Mouse (Mus musculus) neural tube, embryonic 10.5 days (tissue): ENCODE measurements around the gene Mybl2.

Experiments used
- DNase-seq: peaks from one replicate; pipeline ENCODE4 v3.0.0-alpha.2; 2017; ENCODE audit warnings: low spot score; ENCODE audit errors: extremely low spot score

The Mybl2 gene

DNA sequence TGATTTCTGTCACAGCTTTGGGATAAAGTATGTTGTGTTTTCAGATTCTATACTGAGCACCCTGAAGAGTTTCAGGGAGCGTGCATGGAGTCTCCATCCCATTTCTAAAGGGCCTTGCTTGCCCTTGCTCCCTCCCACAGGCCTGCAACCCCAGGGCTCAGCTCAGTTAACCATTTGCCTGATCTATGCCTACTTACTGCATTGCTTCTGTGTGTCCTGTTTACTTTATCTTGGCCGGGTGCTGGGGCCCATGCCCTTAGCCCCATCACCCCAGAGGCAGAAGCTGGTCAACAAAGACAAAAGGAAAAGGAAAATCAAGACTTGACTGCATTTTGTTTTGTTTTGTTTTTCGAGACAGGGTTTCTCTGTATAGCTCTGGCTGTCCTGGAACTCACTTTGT is 17.1 kb downstream of the Mybl2 start:
- no peak for DNase-seq

DNA sequence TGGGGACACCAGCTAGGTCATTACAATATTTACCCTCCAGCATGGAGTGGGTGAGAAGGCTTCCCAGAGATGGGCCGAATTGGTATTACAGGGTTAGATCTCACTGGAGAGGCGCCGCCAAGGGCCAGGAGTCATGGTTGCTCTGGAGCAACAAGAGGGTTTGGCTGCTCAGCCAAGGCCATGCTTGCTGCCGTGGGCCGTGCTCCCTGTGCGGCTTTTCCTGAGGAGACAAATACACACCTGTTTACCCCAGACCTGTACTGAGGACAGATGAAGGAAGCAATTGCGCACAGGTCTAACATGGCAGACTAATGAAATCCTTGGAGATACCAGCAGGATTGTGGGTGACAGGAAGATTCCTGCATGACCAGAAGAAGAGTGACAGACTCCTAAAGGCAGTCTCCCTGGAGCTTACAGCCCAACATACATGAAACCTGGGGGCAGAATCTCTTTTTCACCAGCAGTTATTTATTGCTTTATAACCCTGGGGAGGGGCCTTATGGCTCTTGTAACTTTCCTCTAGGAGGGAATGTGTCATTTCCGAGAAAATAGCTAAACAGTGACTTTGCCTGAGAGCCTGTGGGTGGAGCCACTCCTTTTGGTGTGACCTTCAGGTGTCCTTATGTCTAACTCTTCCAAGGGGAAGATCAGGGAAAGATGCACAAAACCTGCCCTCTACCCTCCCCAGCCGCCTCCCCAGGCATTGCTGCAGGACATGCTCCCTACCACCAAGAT is 18.7 kb downstream of the Mybl2 start:
- no peak for DNase-seq

DNA sequence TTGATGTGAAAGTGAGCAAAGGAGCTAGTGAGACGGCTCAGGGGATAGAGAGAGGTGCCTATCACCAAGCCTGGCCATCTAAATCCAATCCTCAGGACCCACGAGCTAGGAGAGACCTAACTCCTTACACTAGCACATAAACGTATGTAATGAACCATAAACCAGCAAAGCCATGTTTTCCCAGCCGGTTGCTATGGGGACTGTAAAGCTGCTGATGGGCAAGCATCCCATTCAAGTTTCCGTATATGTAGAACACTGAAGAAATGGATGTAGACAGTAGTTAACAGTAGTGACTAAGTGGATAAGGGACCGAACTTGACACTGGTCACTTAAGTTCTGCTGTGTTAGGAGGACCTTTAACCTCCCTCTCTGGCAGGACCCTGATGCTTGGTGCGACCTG is 19.5 kb downstream of the Mybl2 start:
- no peak for DNase-seq

DNA sequence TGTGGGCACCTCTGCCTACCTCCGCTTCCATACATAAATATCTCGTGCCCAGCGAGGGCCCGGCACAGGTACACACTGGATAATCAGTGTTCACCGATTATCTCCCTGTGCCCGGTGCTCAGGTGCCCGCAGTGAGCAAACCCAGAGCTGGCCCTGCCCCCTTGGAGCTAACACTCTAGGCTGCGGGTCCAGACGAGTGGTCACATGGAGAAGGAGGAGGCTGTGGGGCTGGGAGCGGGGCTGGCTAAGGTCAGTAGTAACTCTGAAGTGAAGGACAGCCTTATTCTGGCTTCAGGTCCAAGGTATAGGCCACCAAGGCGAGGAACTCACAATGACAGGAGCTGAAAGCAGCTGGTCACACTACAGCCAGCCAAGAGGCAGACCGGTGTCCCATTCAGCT is 20.3 kb downstream of the Mybl2 start:
- no peak for DNase-seq

DNA sequence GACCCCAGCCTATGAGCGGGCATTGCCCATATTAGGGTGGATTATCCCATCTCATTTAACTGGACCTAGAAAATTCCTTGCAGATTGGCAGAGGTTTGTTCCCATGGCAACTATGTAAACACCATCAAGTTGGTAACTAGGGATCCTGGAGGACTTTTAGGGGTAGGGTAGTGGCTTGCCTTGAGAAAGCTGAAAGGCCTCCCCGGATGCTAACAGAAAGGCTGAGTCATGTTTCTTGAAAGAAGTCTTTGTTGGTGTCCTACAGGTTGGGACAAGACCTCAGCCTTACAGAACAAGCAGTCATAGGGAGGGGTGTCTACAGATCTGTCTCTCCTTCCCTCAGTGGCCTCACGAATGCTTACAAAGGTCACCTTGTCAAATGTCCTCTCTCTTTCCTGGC is 20.7 kb downstream of the Mybl2 start:
- DNase-seq = no peak

DNA sequence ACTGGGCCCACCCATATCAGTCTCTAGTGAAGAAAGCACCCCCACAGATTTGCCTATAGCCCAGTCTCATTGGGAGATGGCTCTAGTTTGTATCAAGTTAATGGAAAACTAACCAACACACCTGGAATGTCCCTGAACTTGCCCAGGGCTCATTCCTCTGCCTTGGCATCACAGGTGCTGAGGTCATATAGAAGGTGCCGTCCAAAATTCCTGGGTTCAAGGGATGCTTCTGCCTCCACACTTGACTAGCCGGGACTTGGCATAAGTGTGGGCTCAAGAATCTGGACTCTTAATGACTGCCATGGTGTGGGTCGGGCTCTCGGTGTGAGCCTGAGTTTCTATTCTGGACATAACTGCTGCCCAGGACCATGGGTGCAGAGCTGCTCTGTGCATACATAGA is 24.6 kb downstream of the Mybl2 start:
- no peak for DNase-seq

DNA sequence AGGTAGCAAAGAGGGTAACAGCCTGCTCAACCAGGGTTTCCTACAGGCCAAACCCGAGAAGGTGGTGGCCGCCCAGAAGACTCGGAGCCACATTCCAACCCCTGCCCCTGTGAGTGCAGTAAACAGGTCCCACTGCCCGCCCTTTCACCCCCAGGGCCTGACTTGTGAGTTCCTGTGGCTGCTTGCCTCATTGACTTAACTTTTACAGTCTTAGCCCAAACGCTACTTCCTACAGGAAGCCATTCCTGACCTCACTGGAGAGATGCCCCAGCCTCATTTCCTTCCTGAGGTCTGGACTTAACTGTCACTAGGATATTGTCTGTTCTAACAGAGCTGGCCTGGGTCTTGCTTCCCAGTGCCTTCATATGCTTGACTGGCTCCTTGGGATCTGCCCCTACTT is 28.1 kb downstream of the Mybl2 start:
- DNase-seq = no peak

DNA sequence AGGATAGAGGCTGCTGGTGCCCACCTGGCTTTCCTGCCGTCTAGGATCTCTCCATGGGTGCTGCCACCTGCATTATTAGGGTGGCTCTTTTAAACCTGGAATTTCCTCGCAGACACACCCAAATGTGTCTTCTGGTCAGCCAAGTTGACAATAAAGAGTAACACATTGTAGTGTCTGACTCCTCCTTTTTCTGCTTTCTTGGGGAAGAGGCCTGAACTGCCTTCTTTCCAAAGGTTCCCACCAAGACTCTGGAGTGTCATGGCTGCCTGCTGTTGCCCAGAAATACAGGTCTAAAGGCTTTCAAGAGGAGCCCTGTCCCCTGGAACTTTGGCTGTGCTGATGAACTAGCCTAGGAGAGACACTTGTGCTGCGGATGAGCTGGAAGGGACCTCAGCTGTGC is 30.0 kb downstream of the Mybl2 start:
- DNase-seq = no peak

DNA sequence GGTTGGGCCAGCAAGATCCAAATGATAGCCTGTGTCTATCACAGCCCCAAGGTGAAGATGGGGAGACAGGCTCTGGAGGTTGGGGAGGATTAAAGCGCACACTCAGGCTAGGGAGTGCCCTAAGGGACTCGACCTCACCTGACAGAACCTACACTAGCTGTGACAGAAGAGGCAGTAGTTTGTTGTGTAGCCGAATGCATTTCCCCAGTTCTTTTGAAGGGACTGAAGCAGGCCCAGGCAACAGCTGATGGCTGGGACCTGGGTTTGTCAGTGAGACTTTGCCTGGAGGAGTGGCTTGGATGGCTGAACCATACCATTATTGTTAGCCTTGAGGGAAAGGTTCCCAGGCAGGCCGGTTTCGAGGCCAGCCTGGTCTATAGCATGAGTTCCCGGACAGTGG is 30.6 kb downstream of the Mybl2 start:
- no peak for DNase-seq

DNA sequence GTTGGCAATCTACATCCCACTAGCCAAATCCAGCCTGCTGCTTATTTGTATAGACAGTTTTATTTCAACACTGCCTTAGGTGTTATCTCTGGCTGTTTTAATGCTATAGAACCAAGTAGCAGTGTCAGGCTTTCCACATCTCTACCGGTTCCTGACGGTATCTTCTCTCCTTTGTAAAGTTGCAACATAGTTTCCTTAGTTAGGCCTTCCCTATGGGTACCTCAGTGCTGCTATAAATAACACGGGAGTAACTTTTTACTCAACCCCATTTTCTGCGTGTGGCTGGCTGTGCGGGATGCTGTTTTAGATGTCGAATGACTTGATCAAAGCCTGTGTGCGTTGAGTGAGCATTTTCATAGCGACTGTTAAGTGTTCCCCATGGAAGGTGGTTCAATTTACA is 32.1 kb downstream of the Mybl2 start:
- DNase-seq = no peak

DNA sequence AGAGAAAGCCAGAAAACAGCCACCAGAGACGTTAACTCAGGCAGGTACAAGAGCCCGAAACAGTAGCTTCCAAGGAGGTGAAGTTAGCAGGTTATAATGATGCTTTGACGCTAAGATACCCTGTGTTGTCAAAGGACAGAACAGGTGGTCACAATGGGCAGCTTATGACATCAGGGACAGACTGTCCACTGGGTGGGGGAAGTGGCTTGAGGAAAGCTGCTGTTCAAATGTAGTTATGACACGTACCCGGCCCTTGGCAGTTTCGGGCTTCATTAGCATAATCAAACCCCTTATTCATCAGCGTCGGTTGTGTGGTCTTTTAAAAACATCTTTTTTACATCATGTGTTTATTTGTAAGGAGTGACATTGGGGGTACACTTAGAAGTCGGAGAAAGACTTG is 33.2 kb downstream of the Mybl2 start, which contains the start of gene Gtsf1l:
Gtsf1l (minus strand) TSS at position 128 of the 400 bp plus-strand sequence.
- DNase-seq = no peak

DNA sequence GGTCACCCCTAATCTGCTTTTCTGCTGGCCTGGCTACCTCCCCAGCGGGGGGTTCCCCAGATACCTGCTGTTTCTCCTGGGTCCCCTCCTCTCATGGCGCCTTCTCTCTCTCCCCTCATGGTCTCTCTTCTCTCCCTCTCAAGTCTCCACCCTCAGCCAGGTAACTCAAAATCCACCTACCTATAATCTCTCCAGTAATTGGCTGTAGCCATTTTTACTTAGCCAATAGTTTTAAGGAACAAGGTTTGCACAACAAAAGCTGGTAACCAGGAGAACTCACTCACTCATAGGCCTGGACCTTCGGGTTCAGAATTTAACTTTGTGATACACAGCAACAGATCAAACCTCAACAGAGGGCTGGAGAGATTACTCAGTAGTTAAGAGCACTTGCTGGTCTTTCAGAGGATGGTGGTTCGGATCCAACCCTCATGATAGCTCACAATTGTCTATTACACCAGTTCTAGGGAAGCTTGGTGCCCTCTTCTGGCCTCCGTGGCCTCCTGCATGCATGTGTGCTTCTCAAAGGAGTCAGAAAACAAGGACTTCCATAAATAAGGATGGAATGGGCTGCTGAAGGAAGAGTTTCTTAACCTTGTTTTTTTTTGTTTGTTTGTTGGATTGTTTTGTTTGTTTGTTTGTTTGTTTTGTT is 35.1 kb downstream of the Mybl2 start:
- no peak for DNase-seq

DNA sequence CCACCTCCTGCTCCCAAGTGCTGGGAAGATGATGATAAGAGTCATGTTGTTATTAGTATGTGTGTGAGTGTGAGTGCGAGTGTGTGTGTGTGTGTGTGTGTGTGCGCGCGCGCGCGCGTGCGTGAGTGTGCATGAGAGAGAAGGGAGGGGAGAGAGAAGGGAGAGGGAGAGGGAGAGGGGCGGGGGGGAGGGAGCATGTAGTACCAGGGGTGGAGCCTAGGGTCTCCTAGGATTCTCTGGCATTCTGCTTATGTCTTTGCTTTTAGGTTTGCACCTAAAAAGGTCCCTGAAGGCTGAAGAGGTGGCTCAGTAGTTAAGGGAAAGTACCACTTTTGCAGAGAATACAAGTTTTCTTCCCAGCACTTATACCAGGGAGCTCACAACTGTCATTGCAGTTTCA is 40.4 kb downstream of the Mybl2 start:
- DNase-seq = no peak

DNA sequence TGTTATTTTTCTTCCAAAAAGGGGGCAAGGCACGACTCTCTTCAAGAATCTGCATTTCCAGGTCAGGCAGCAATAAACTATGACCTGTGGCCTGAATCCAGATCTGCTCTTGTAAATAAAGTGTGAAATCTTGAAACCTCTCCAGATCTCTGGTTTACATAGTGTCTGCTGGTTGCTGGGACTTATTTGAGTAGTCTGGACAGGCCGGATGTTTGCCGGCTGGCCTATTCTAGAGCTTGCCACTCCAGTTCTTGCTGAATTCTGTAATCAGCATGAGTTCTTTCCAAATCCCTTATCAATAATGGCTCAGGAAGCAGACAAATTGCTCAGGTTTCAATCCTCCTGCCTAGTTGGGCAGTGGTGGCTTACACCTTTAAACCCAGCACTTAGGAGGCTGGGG is 41.3 kb downstream of the Mybl2 start:
- no peak for DNase-seq

DNA sequence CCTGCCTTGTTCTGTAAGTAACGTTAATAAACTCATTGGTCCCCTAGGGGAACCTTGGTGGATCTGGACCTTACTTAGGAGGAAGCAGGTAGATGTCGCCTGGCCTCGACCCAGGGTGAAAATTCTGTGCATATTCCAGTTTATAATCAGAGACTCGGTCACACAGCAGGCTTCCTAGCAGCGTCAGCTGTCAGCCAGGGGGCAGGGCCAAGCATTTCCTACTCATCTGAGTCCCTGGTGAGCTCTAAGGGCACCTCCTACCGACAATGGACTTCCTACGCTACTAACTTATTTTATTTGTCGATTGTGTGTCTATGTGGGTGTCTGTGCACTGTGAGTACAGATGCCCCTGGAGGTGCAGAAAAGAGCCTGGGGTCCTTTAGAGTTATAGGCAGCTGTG is 45.4 kb downstream of the Mybl2 start:
- no peak for DNase-seq

DNA sequence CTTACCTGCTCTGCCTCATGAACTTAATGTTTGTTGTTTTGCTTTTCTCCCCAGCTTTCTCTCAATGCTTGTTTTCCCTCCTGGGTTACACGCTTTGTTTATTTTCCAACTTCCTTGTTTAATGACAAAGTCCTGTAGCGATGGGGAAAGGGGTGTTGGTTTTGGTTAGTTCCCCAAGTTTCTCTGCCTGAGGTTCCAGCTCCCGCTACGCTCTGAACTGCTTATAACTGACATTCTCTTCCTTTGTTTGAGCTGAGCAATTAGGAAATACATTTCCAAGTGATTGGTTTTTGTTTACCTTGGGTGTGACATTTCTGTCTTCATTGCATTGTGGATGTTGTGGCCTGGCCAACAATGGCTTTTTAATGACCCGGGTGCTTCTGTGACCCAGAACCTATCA is 46.1 kb downstream of the Mybl2 start:
- DNase-seq = no peak

DNA sequence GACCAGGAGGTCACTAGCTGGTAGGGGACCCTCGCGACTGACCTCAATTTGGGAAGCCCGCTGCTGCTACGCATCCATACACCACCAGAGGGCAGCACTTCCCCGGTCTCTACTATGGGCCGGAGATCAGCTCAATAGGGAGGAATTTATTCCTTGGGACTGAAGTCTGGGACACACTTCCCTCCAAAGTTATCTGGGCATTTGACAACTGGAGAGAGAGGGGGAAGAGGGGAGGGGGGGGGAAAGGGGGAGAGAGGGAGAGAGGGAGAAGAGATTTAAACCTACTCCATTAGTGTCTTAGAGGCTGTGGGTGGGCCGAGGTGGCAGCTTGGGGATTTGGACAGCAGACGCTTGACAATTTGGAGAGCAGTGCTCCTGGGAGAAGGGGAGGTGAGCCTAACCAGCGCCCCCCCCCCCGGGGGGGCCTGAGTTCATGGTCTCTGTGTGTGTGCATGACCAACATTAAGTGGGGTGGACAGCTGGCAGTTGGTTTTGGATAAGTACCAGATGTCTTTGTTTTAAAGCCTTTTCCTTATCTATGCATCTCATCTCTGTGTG is 47.2 kb downstream of the Mybl2 start:
- peak; percentile 92 for DNase-seq

DNA sequence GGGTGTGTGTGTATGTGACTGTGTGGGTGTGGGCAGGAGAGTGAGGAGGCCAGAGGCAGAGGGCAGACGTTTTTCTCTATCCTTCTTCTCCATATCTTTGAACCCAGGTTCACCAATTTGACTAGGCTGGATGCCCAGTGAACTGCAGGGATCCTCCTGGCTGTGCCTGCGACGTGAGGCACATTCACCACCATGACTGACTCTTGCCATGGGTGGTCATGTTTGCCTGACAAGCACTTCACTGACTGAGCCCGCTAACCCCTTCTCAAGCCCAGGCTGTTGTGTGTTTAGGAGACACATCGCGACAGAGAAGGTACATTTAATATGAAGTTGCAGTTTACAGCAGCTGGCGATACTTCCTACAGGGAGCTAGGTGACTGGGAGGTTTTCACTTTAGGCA is 47.7 kb downstream of the Mybl2 start:
- no peak for DNase-seq

DNA sequence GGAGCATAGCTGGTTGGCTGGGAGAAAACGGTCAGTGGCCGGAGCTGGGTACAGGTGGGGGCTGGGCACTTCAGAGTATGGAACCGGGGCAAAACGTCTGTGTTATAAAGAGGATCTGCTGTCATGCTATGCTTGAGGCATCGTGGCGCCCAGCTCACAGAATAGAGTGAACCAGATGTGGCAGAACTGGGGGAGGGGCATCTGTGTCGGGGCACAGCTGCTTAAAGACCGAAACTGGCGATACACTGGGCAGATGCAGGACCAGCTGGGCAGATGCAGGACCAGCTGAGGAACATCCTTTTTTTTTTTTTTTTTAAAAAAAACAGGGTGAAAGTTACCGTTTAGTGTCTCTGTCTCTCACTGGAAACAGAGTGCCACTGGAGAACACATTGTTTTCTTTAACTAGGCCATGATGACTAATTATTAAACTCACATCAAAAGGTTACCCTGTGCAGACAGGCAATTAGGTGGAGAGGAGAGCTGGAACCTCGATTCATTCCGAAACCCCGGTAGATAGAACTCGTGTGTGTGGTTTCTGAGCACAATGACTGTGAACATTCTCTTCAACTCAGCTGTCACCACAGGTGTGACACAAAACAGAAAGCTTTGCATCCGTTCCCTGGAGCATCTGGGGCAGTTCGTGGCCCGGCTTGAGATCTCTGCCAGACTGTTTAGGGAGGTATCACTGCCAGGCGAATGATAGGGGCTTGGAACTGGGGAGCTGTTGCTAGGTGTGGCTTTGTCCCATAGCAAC is 48.6 kb downstream of the Mybl2 start:
- no peak for DNase-seq

DNA sequence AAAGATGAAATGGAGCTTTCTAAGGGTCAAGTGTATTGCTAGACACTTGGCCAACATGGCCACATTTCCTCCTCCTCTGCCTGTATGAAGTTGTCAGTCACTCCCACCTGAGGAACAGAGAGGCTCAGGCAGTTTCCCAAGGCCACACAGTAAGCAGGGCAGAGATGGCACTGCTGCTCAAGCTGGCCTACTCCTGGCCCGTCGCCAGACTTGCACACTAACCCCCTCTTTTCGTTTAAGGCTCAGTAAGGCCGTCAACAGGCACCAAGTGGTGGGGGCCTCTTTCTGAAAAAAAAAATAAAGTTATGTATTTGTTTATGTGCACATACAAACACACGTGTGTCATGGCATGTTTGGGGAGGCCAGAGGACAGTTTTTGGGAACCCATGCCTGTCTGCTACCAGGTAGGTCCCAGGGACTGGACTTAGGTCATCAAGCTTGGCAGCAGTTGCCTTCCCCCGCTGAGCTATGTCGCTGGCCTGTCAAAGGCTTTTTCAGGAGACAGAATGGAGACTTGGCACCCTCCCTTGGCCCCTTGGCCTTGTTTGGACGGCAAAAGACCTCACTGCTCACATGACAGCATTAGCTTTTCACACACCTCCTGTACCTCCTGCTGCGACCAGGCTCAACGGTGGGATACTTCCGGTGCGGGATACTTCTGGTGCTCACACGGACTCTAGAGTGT is 49.7 kb downstream of the Mybl2 start:
- no peak for DNase-seq

DNA sequence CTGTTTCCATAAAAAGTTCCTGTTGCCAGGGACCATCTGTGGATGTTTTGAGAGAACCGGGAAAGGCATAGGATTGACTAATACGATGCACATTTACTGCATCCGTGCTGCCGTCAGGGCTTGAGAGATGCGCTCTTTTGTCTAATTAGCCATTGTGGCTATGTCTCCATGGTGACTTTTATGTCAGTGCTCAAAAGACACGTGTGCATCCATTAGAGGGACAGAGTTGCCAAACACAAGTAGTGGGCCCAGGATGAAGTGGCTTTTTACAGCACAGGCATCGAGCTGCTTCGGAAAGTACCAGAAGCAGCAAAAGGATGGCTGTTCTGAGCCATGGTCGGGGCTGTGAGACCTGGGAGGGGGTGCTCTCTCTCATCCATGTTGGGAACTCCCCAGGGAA is 53.9 kb downstream of the Mybl2 start:
- no peak for DNase-seq

DNA sequence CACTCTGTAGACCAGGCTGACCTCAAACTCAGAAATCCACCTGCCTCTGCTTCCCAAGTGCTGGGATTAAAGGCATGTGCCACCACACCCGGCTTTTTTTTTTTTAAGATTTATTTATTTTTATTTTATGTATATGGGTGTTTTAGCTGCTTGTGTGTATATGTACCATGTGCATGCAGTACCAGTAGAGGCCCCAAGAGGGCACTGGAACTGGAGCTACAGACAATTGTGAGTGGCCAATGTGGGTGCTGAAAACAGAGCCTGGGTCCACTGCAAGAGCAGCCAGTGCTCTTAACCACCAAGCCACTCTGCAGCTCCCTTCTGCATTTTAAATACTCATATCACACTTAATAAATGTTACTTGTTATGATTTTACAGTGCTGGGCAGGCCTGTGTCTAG is 56.2 kb downstream of the Mybl2 start:
- no peak for DNase-seq
